ENCODE assay signal across 8 mouse cellular contexts in genomic region chr1:76283322-76283721, GRCm38 (mm10).
DNase-seq lines count a peak whose midpoint lies in the region; ATAC-seq and TF ChIP-seq lines count a peak whose summit lies in the region.
"Had no signal": no experiment of that assay in that cellular context is flagged by ENCODE, and none has a peak within 500 bp of the region (broad histone marks: within the 10 kb centered on the region; RNA-seq: fewer than 3 reads in every experiment).

No protein-coding gene starts in this region.

- no peaks in the 10 kb centered on the region for H3K36me3 ChIP-seq in kidney, postnatal 0 days (ENCODE audit: insufficient read depth, low read length)
- H3K36me3 ChIP-seq in limb, embryonic 14.5 days (ENCODE audit: control insufficient read depth, insufficient read depth, low read length): no peaks in the 10 kb centered on the region
- no peaks in the 10 kb centered on the region for H3K36me3 ChIP-seq in forebrain, embryonic 10.5 days (replicated peaks)

- H3K9me3 ChIP-seq in kidney, postnatal 0 days (replicated peaks; ENCODE audit: low read length): no peaks in the 10 kb centered on the region
- no peaks in the 10 kb centered on the region for H3K9me3 ChIP-seq in limb, embryonic 14.5 days (ENCODE audit: control insufficient read depth, low read length)
- H3K9me3 ChIP-seq in forebrain, embryonic 10.5 days: no peaks in the 10 kb centered on the region

- no peak overlapping the region for H3K9ac ChIP-seq in kidney, postnatal 0 days (ENCODE audit: low read depth, low read length)
- H3K9ac ChIP-seq in limb, embryonic 14.5 days (ENCODE audit: low read depth, low read length, severe bottlenecking): no peak overlapping the region
- H3K9ac ChIP-seq: liver, embryonic 14.5 days had no signal

- H3K4me2 ChIP-seq in kidney, postnatal 0 days (ENCODE audit: low read length): no peak overlapping the region
- H3K4me2 ChIP-seq in limb, embryonic 14.5 days (replicated peaks; ENCODE audit: low read depth, low read length, severe bottlenecking): no peak overlapping the region

- 24% methylated on average over 3 of the region's 3 CpGs for WGBS in kidney, postnatal 0 days
- 18% methylated on average over 3 of the region's 3 CpGs for WGBS in limb, embryonic 14.5 days
- WGBS in forebrain, embryonic 10.5 days: 76% methylated on average over 3 of the region's 3 CpGs

- no peak for ATAC-seq in kidney, postnatal 0 days (replicated peaks; ENCODE audit: low FRiP score, low read depth)
- ATAC-seq in limb, embryonic 14.5 days (ENCODE audit: low FRiP score, low read depth): peak; percentile 89
- ATAC-seq in activated CD4-positive, CD25-positive, alpha-beta regulatory T cell, adult 4 months: no peak

- H3K27ac ChIP-seq in kidney, postnatal 0 days: no peak overlapping the region
- 0 out of 2 replicates have a peak overlapping the region, but pooled peaks have one; percentile 9 for H3K27ac ChIP-seq in limb, embryonic 14.5 days (replicated peaks; ENCODE audit: low read depth, low read length)
- no peak overlapping the region for H3K27ac ChIP-seq in forebrain, embryonic 10.5 days
- H3K27ac ChIP-seq: liver, embryonic 14.5 days had no signal

- no peak overlapping the region for H3K4me3 ChIP-seq in kidney, postnatal 0 days (replicated peaks; ENCODE audit: low read depth, low read length)
- no peak overlapping the region for H3K4me3 ChIP-seq in limb, embryonic 14.5 days (replicated peaks; ENCODE audit: low read length)
- no peak overlapping the region for H3K4me3 ChIP-seq in forebrain, embryonic 10.5 days

- peak; percentile 64 for DNase-seq in kidney, postnatal 0 days (ENCODE audit: low spot score)
- DNase-seq in kidney, adult 11 months: no peak
- peak; percentile 37 for DNase-seq in MN1 (ENCODE audit: low spot score)
- DNase-seq in adrenal gland, postnatal 25 days: peak; percentile 26
- peak; percentile 80 for DNase-seq in limb, embryonic 14.5 days (ENCODE audit: low spot score)
- no peak for DNase-seq in forebrain, embryonic 10.5 days (ENCODE audit: extremely low spot score, low spot score)

- TF ChIP-seq POLR2A in limb, embryonic 14.5 days (IDR thresholded peaks at IDR 0.05; ENCODE audit: borderline replicate concordance, extremely low read depth, insufficient read depth, insufficient read length): no peak

- no peaks in the 10 kb centered on the region for H3K27me3 ChIP-seq in kidney, postnatal 0 days (ENCODE audit: insufficient read depth, low read length)
- no peaks in the 10 kb centered on the region for H3K27me3 ChIP-seq in limb, embryonic 14.5 days (ENCODE audit: control insufficient read depth, insufficient read depth, low read length)
- no peaks in the 10 kb centered on the region for H3K27me3 ChIP-seq in forebrain, embryonic 10.5 days (ENCODE audit: poor library complexity, severe bottlenecking)

- H3K4me1 ChIP-seq in kidney, postnatal 0 days (replicated peaks; ENCODE audit: insufficient read depth, low read length): no peaks in the 10 kb centered on the region
- peaks cover 7% of the 10 kb centered on the region for H3K4me1 ChIP-seq in limb, embryonic 14.5 days (ENCODE audit: control insufficient read depth, insufficient read depth, low read length)
- H3K4me1 ChIP-seq in forebrain, embryonic 10.5 days: no peaks in the 10 kb centered on the region

- TF ChIP-seq CTCF in kidney, postnatal 0 days (IDR thresholded peaks at IDR 0.05; ENCODE audit: low read depth): no peak

Comparison
In these comparisons a context has a peak if more than half of its experiments do, and no peak if none do; other contexts are left out.
1. DNase-seq: peak in kidney, postnatal 0 days (single experiment), MN1 (single experiment), adrenal gland, postnatal 25 days (single experiment) and limb, embryonic 14.5 days (single experiment); none in kidney, adult 11 months (single experiment) and forebrain, embryonic 10.5 days (single experiment).